Mouse (Mus musculus): ENCODE data around the gene Evi2. TPM values are rescaled to one million over a fixed set of nuclear protein-coding genes. Genes with fewer than 3 reads are reported as not detected.

The Evi2 gene
- polyA plus RNA-seq, 1 experiment, result not detected

GRCm38 (mm10) chr11:79519299-79519698, 11.1 kb downstream of the Evi2 start:
- Histone ChIP-seq H3K4me1 (ENCODE audit: control insufficient read depth, insufficient read depth, low read length) (no peaks in the 10 kb centered on the region), H3K4me3 (ENCODE audit: control insufficient read depth, low read depth, low read length) (no peak overlapping the region), H3K36me3 (ENCODE audit: control insufficient read depth, insufficient read depth, low read length) (no peaks in the 10 kb centered on the region), H3K27ac (ENCODE audit: control insufficient read depth, insufficient read depth, low read depth, low read length) (no peak overlapping the region), H3K27me3 (ENCODE audit: control insufficient read depth, insufficient read depth, low read length) (no peaks in the 10 kb centered on the region)
- TF ChIP-seq CTCF (IDR thresholded peaks at IDR 0.05; ENCODE audit: control insufficient read depth, insufficient read depth, insufficient replicate concordance, low read depth, low read length) (no peak), POLR2A (IDR thresholded peaks at IDR 0.05; ENCODE audit: control insufficient read depth, low read depth, low read length) (no peak)

GRCm38 (mm10) chr11:79515798-79516197, 14.6 kb downstream of the Evi2 start:
- TF ChIP-seq POLR2A (IDR thresholded peaks at IDR 0.05; ENCODE audit: control insufficient read depth, low read depth, low read length) (no peak), CTCF (IDR thresholded peaks at IDR 0.05; ENCODE audit: control insufficient read depth, insufficient read depth, insufficient replicate concordance, low read depth, low read length) (no peak)
- H3K36me3 ChIP-seq (ENCODE audit: control insufficient read depth, insufficient read depth, low read length), result no peaks in the 10 kb centered on the region
- H3K4me3 ChIP-seq (ENCODE audit: control insufficient read depth, low read depth, low read length), result no peak overlapping the region
- H3K27me3 ChIP-seq (ENCODE audit: control insufficient read depth, insufficient read depth, low read length), result no peaks in the 10 kb centered on the region
- H3K27ac ChIP-seq (ENCODE audit: control insufficient read depth, insufficient read depth, low read depth, low read length), result no peak overlapping the region
- no peaks in the 10 kb centered on the region for H3K4me1 ChIP-seq (ENCODE audit: control insufficient read depth, insufficient read depth, low read length)

GRCm38 (mm10) chr11:79515331-79515730, 15.1 kb downstream of the Evi2 start:
- H3K4me3 ChIP-seq (ENCODE audit: control insufficient read depth, low read depth, low read length), result no peak overlapping the region

GRCm38 (mm10) chr11:79511970-79512369, 18.4 kb downstream of the Evi2 start:
- H3K4me3 ChIP-seq (ENCODE audit: control insufficient read depth, low read depth, low read length), result no peak overlapping the region
- H3K27ac ChIP-seq (ENCODE audit: control insufficient read depth, insufficient read depth, low read depth, low read length), result no peak overlapping the region
- H3K36me3 ChIP-seq (ENCODE audit: control insufficient read depth, insufficient read depth, low read length), result no peaks in the 10 kb centered on the region
- no peaks in the 10 kb centered on the region for H3K4me1 ChIP-seq (ENCODE audit: control insufficient read depth, insufficient read depth, low read length)
- no peaks in the 10 kb centered on the region for H3K27me3 ChIP-seq (ENCODE audit: control insufficient read depth, insufficient read depth, low read length)
- no peak for TF ChIP-seq POLR2A (IDR thresholded peaks at IDR 0.05; ENCODE audit: control insufficient read depth, low read depth, low read length)
- TF ChIP-seq CTCF (IDR thresholded peaks at IDR 0.05; ENCODE audit: control insufficient read depth, insufficient read depth, insufficient replicate concordance, low read depth, low read length), result no peak

More at GRCm38 (mm10) chr11:79515331-79515730, 15.1 kb downstream of the Evi2 start:
- Histone ChIP-seq H3K4me1 (ENCODE audit: control insufficient read depth, insufficient read depth, low read length) (no peaks in the 10 kb centered on the region), H3K27ac (ENCODE audit: control insufficient read depth, insufficient read depth, low read depth, low read length) (no peak overlapping the region), H3K36me3 (ENCODE audit: control insufficient read depth, insufficient read depth, low read length) (no peaks in the 10 kb centered on the region), H3K27me3 (ENCODE audit: control insufficient read depth, insufficient read depth, low read length) (no peaks in the 10 kb centered on the region)
- no peak for TF ChIP-seq POLR2A (IDR thresholded peaks at IDR 0.05; ENCODE audit: control insufficient read depth, low read depth, low read length)
- no peak for TF ChIP-seq CTCF (IDR thresholded peaks at IDR 0.05; ENCODE audit: control insufficient read depth, insufficient read depth, insufficient replicate concordance, low read depth, low read length)

GRCm38 (mm10) chr11:79504506-79504905, 25.9 kb downstream of the Evi2 start:
- TF ChIP-seq CTCF (IDR thresholded peaks at IDR 0.05; ENCODE audit: control insufficient read depth, insufficient read depth, insufficient replicate concordance, low read depth, low read length), result no peak
- no peak for TF ChIP-seq POLR2A (IDR thresholded peaks at IDR 0.05; ENCODE audit: control insufficient read depth, low read depth, low read length)
- Histone ChIP-seq H3K4me1 (ENCODE audit: control insufficient read depth, insufficient read depth, low read length) (no peaks in the 10 kb centered on the region), H3K36me3 (ENCODE audit: control insufficient read depth, insufficient read depth, low read length) (no peaks in the 10 kb centered on the region), H3K27me3 (ENCODE audit: control insufficient read depth, insufficient read depth, low read length) (no peaks in the 10 kb centered on the region), H3K4me3 (ENCODE audit: control insufficient read depth, low read depth, low read length) (no peak overlapping the region), H3K27ac (ENCODE audit: control insufficient read depth, insufficient read depth, low read depth, low read length) (no peak overlapping the region)

GRCm38 (mm10) chr11:79503845-79504244, 26.5 kb downstream of the Evi2 start, which contains the start of gene Omg:
TSS of gene Omg (minus strand) at chr11:79504084.
- H3K27ac ChIP-seq (ENCODE audit: control insufficient read depth, insufficient read depth, low read depth, low read length), result no peak within 1 kb of the TSS
- H3K36me3 ChIP-seq (ENCODE audit: control insufficient read depth, insufficient read depth, low read length), result no peaks in the 10 kb centered on the region
- no peak within 1 kb of the TSS for H3K4me3 ChIP-seq (ENCODE audit: control insufficient read depth, low read depth, low read length)
- no peaks in the 10 kb centered on the region for H3K27me3 ChIP-seq (ENCODE audit: control insufficient read depth, insufficient read depth, low read length)
- no peaks in the 10 kb centered on the region for H3K4me1 ChIP-seq (ENCODE audit: control insufficient read depth, insufficient read depth, low read length)
- TF ChIP-seq POLR2A (IDR thresholded peaks at IDR 0.05; ENCODE audit: control insufficient read depth, low read depth, low read length) (no peak), CTCF (IDR thresholded peaks at IDR 0.05; ENCODE audit: control insufficient read depth, insufficient read depth, insufficient replicate concordance, low read depth, low read length) (no peak)

GRCm38 (mm10) chr11:79502917-79503316, 27.5 kb downstream of the Evi2 start:
- no peaks in the 10 kb centered on the region for H3K4me1 ChIP-seq (ENCODE audit: control insufficient read depth, insufficient read depth, low read length)
- H3K4me3 ChIP-seq (ENCODE audit: control insufficient read depth, low read depth, low read length), result no peak overlapping the region
- H3K27ac ChIP-seq (ENCODE audit: control insufficient read depth, insufficient read depth, low read depth, low read length), result no peak overlapping the region
- no peak for TF ChIP-seq POLR2A (IDR thresholded peaks at IDR 0.05; ENCODE audit: control insufficient read depth, low read depth, low read length)
- H3K27me3 ChIP-seq (ENCODE audit: control insufficient read depth, insufficient read depth, low read length), result no peaks in the 10 kb centered on the region
- H3K36me3 ChIP-seq (ENCODE audit: control insufficient read depth, insufficient read depth, low read length), result no peaks in the 10 kb centered on the region
